Mouse (Mus musculus): ENCODE data around the gene Hpd. TPM values are rescaled to one million over a fixed set of nuclear protein-coding genes. Genes with fewer than 3 reads are reported as not detected.

Gene Hpd
- polyA plus RNA-seq, 1 experiment from 2014 or later, result not detected

GRCm38 (mm10) chr5:123137044-123137909 is 45.2 kb downstream of the Hpd start:
- no peak for TF ChIP-seq CTCF (IDR thresholded peaks at IDR 0.05)
- ChIA-PET POLR2A (interaction anchor here (1.1 to 1.3 kb wide), 3 partner anchors 12 to 18 kb away, joined by 3 to 9 read pairs (median 3); no protein-coding TSS in a partner anchor), CTCF (interaction anchor here (6.2 to 7.7 kb wide), 2 partner anchors 11 to 18 kb away, joined by 69 to 173 read pairs; no protein-coding TSS in a partner anchor)
- no peak for DNase-seq (ENCODE audit: low read depth, low spot score)
- H3K27me3 ChIP-seq, result no peaks in the 10 kb centered on the region
- ATAC-seq, result no peak
- in situ Hi-C loops (cut with MboI; ENCODE audit: low pct_unique_long_range_greater_than_20kb), result loop anchor here (25.0 kb wide), 3 partner anchors 850 to 1375 kb away; partner anchors contain the start of genes Ppp1cc and Pptc7

GRCm38 (mm10) chr5:123136361-123137043 is 46.0 kb downstream of the Hpd start:
- no peaks in the 10 kb centered on the region for H3K27me3 ChIP-seq
- ATAC-seq, result no peak
- in situ Hi-C loops (cut with MboI; ENCODE audit: low pct_unique_long_range_greater_than_20kb), result loop anchor here (25.0 kb wide), 3 partner anchors 849 to 1376 kb away; partner anchors contain the start of genes Ppp1cc and Pptc7
- POLR2A ChIA-PET, result interaction anchor here (1.1 kb wide), 2 partner anchors 13 to 19 kb away, joined by 3 read pairs; no protein-coding TSS in a partner anchor
- TF ChIP-seq CTCF (IDR thresholded peaks at IDR 0.05), result no peak
- peak; percentile 76 for DNase-seq (ENCODE audit: low read depth, low spot score)
- CTCF ChIA-PET, result interaction anchor here (1.0 to 7.7 kb wide), 3 partner anchors 12 to 28 kb away, joined by 3 to 173 read pairs (median 69); no protein-coding TSS in a partner anchor

GRCm38 (mm10) chr5:123135471-123136360 is 46.8 kb downstream of the Hpd start:
- ATAC-seq, result no peak
- POLR2A ChIA-PET, result interaction anchor here (1.1 to 3.1 kb wide), 3 partner anchors 8 to 20 kb away, joined by 3 to 13 read pairs (median 10); no protein-coding TSS in a partner anchor

GRCm38 (mm10) chr5:123134875-123135382 is 47.6 kb downstream of the Hpd start:
- no peak for TF ChIP-seq CTCF (IDR thresholded peaks at IDR 0.05)
- no peaks in the 10 kb centered on the region for H3K27me3 ChIP-seq
- ChIA-PET CTCF (interaction anchor here (0.5 to 7.7 kb wide), 8 partner anchors 8 to 742 kb away, joined by 3 to 173 read pairs (median 3); partner anchors contain the start of gene Psmd9), POLR2A (interaction anchor here (0.8 to 3.1 kb wide), 3 partner anchors 8 to 21 kb away, joined by 5 to 13 read pairs (median 10); no protein-coding TSS in a partner anchor)
- DNase-seq (ENCODE audit: low read depth, low spot score) (no peak), ATAC-seq (no peak)
- in situ Hi-C loops (cut with MboI; ENCODE audit: low pct_unique_long_range_greater_than_20kb), result loop anchor here (25.0 kb wide), 3 partner anchors 848 to 1377 kb away; partner anchors contain the start of genes Ppp1cc and Pptc7

More at GRCm38 (mm10) chr5:123135471-123136360, 46.8 kb downstream of the Hpd start:
- peak; percentile 70 for DNase-seq (ENCODE audit: low read depth, low spot score)
- H3K27me3 ChIP-seq, result no peaks in the 10 kb centered on the region
- CTCF ChIA-PET, result interaction anchor here (0.5 to 7.7 kb wide), 6 partner anchors 13 to 743 kb away, joined by 3 to 173 read pairs (median 14); partner anchors contain the start of gene Psmd9
- TF ChIP-seq CTCF (IDR thresholded peaks at IDR 0.05), result no peak
- in situ Hi-C loops (cut with MboI; ENCODE audit: low pct_unique_long_range_greater_than_20kb), result loop anchor here (25.0 kb wide), 3 partner anchors 848 to 1377 kb away; partner anchors contain the start of genes Ppp1cc and Pptc7

GRCm38 (mm10) chr5:123134186-123134874 is 48.2 kb downstream of the Hpd start:
- no peaks in the 10 kb centered on the region for H3K27me3 ChIP-seq
- no peak for TF ChIP-seq CTCF (IDR thresholded peaks at IDR 0.05)
- DNase-seq (ENCODE audit: low read depth, low spot score) (peak; percentile 88), ATAC-seq (peak; percentile 2)
- ChIA-PET POLR2A (interaction anchor here (0.8 to 3.1 kb wide), 4 partner anchors 9 to 21 kb away, joined by 5 to 16 read pairs (median 12); no protein-coding TSS in a partner anchor), CTCF (interaction anchor here (0.8 to 7.7 kb wide), 12 partner anchors 8 to 74 kb away, joined by 3 to 173 read pairs (median 4); partner anchors contain the start of genes Psmd9 and Tmem120b)
- in situ Hi-C loops (cut with MboI; ENCODE audit: low pct_unique_long_range_greater_than_20kb), result loop anchor here (25.0 kb wide), 3 partner anchors 847 to 1378 kb away; partner anchors contain the start of genes Ppp1cc and Pptc7

GRCm38 (mm10) chr5:123133784-123134143 is 48.8 kb downstream of the Hpd start:
- in situ Hi-C loops (cut with MboI; ENCODE audit: low pct_unique_long_range_greater_than_20kb), result loop anchor here (25.0 kb wide), 3 partner anchors 846 to 1379 kb away; partner anchors contain the start of genes Ppp1cc and Pptc7
- no peaks in the 10 kb centered on the region for H3K27me3 ChIP-seq
- ATAC-seq (no peak), DNase-seq (ENCODE audit: low read depth, low spot score) (no peak)
- TF ChIP-seq CTCF (IDR thresholded peaks at IDR 0.05), result no peak
- CTCF ChIA-PET, result interaction anchor here (0.9 to 7.7 kb wide), 13 partner anchors 8 to 74 kb away, joined by 3 to 173 read pairs (median 4); partner anchors contain the start of genes Psmd9, Setd1b and Tmem120b
- POLR2A ChIA-PET, result interaction anchor here (0.7 to 3.1 kb wide), 6 partner anchors 10 to 66 kb away, joined by 3 to 16 read pairs (median 6); no protein-coding TSS in a partner anchor

GRCm38 (mm10) chr5:123133083-123133783 is 49.3 kb downstream of the Hpd start:
- ChIA-PET CTCF (interaction anchor here (0.7 to 7.7 kb wide), 13 partner anchors 8 to 71 kb away, joined by 3 to 173 read pairs (median 4); partner anchors contain the start of genes Psmd9, Setd1b and Tmem120b), POLR2A (interaction anchor here (0.7 to 3.1 kb wide), 6 partner anchors 10 to 66 kb away, joined by 3 to 16 read pairs (median 6); no protein-coding TSS in a partner anchor)
- in situ Hi-C loops (cut with MboI; ENCODE audit: low pct_unique_long_range_greater_than_20kb), result loop anchor here (25.0 kb wide), 3 partner anchors 846 to 1379 kb away; partner anchors contain the start of genes Ppp1cc and Pptc7
- TF ChIP-seq CTCF (IDR thresholded peaks at IDR 0.05), result no peak
- no peaks in the 10 kb centered on the region for H3K27me3 ChIP-seq
- DNase-seq (ENCODE audit: low read depth, low spot score) (no peak), ATAC-seq (no peak)
